Mouse (Mus musculus) 416B (cell line): Measurements from ENCODE around the gene Pla2g16.

Experiments used
- DNase-seq: peaks from one replicate; pipeline ENCODE4 v3.0.0; 2011; ENCODE audit warnings: low read depth

Gene Pla2g16

DNA sequence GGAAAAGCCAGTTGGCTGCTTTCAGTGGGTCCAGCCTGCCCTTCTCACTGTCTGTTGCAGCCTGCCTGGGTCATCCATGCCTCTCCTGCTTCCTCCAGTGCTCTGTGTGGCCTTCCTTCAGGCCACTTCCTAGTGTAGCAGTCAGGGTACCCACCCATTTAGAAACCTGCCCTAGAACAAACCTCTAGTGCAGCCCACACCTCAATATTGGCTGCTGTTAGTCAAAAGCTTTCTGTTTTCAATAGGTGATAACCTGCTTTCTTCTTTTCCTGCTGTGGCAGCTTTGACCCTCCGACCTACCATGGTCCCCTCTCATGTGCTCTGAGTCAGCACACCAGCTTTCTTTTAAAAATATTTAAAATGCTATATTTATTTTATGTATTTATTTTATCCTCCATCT is 7.2 kb downstream of the Pla2g16 start:
- no peak for DNase-seq

DNA sequence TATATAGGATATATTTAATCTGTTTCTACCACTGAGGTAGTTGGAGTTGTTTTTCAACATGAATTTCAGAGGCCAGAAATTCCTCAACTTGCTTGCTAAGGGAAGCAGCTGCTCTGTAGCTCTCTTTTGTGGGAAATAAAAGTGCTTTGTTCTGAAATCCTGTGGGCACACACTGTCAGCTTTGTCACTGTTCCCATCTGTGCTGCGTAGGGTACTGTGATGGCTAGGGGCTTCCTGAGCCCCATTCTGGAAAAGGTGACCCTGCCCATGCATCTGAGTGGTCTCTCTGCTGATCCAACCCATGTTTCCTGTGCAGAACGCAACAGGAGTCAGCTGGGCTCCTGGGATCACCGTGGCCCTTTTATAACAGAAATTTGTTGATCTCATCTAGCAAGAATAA is 9.6 kb downstream of the Pla2g16 start:
- no peak for DNase-seq

DNA sequence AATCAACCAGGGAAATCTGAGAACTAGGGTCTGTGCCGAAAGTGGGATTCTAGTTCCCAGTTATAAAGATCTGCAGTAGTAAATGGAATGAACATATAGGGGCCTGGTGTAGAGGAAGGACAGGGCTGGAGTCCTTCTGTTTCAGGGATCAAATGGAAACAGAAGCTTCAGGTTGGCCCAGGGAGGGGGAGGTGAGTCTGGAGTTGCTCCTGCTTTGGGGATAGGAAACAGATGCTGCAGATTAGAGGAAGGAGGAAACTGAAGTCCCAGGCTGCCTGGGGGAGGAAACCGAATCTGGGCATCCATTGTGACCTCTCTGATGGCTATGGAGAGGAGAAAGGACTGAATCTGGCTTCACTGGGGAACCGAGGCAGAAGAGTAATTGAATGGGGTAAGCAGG is 11.1 kb downstream of the Pla2g16 start:
- peak; percentile 29 for DNase-seq

DNA sequence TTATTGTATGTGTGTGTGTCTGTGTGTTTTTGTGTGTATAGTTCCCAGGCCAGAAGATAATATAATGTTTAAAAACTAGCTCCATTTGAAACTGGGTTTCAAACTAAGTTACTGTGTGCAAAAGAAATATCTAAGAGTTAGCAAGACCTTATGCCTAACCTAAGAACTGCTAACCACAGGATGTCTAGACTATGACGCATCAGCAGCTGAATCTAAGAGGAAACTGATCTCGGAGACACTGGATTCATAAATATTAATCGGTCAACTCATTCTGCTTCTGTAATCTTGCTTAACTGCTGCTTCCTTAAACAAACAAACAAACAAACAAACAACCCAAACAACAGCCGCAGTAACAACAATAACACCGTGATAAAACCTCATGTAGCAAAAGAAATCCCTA is 12.4 kb downstream of the Pla2g16 start:
- peak; percentile 78 for DNase-seq

DNA sequence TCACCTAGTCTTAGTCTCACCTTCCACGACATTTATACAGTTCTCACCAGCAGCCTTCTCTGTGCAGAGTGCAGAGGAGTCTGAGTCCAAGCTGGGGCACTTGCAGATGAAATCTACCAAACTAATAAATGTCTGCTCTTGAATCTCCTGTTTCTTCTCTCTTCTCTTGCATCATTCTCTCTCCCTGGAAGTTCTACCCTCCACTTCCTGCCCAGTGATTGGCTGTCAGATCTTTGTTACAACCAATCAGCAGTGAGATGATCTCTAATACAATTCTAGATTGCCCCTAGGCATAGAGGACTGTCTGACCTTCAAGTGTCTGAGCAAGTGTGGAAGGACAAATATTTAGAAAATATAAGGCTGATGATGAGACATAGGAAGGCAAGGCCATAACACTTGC is 18.9 kb downstream of the Pla2g16 start:
- DNase-seq = no peak

DNA sequence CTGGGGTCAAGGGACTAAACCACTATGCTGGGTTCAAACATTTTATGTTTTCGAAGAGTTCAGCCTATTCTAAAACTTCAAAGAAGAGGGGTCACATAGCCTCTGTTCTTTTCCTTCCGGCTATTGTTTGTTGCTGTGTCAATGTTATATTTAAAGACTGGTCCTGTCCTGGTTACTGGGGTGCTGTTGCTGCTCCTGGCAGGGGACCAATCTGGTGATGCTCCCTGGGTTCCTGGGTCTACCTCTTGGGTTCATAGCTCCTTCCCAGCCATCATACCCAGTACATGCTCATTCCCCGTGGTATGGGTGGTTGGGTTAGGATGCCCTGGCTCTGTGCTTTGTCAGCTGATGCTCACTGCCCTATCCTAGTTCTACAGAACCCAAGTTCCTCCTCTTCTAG is 20.5 kb downstream of the Pla2g16 start:
- DNase-seq = no peak

DNA sequence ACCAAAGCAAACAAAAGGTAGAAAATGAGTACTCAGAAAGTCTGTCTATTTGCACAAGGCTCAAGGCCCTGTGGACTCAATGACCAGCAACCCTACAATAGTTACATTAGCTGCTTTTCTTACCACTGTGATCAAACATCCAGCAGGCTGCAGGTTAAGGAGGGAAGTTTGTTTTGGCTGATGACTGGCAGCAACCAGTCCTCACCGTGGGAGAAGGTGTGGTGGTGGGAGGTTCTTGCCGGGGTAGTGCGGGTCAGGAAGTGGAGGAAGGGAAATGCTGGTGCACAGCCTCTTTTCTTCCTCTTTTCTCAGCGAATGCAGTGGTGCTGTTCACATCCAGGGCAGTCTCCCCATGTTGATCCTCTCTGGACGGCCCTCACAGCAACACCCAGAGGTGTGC is 23.8 kb downstream of the Pla2g16 start:
- DNase-seq = peak; percentile 58

DNA sequence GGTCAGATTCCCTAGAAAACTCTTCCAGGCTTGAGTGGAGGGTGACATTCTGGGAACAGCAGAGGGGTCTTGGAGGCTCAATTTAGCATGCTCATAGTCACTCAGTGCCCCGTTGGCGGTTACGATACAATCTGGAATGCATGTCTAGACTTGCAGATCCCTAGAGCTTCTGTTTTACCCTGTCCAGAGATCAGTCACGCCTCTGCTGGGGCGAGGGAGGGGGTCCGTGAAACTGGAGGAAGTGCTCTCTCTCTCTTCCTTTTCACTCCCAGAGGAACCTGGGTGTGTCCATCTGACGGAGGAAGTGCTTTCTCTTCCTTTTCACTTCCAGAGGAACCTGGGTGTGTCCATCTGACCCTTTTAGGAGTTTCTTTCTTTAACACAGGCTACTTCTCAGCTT is 25.8 kb downstream of the Pla2g16 start:
- DNase-seq = no peak

DNA sequence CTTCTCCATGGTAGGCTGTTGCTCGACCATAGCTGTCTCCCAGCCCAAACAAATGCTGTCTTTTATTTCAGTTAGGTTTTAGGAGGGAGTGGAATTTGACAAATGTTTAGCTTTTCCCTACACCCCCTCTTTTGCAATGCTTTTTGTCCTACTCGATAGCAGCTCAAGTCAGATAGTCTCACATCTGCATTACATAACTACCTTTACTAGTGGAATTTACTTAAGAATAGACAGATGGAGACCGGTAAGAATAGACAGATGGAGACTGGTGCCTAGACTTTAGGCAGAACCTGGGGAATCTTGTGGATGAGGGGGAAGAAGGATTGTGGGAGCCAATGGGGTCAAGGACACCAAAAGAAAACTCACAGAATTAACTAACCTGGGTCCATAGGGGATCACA is 26.3 kb downstream of the Pla2g16 start:
- no peak for DNase-seq

DNA sequence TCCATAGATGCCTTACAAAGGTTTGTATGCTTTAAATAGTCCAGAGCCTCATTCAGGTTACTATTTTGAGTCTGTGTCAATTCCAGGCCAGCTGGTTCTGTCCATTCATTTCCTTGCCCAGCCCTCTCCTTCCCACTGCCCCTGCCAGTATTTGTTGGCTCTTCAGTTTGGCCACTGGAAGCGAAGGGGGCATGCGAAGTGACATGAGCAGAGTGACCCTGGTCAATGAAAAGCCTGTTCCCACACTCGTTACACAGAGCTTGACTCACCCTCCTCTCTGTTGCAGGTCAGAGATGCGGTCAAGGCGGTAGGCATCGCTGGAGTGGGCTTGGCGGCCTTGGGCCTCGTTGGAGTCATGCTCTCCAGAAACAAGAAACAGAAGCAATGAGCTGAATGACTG is 28.0 kb downstream of the Pla2g16 start:
- no peak for DNase-seq

DNA sequence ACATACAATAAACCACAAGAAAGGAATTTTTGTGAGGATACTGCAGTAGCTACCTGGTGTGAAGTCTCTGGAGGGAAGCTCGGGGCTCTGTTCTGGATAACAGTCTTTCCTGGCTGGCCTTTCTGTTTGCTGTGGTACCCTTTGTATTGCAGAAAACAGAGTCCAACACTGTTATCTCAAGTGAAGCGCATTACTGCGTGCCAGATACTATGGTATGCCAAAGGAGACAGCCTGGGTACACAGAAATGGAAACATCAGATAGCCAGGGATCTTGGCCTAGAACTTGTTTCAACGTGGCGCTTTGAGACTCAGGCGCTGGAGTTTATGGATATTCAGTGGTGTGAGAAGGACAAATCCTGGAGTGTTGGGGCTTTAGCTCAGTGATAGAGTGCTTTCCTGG is 28.5 kb downstream of the Pla2g16 start:
- no peak for DNase-seq

DNA sequence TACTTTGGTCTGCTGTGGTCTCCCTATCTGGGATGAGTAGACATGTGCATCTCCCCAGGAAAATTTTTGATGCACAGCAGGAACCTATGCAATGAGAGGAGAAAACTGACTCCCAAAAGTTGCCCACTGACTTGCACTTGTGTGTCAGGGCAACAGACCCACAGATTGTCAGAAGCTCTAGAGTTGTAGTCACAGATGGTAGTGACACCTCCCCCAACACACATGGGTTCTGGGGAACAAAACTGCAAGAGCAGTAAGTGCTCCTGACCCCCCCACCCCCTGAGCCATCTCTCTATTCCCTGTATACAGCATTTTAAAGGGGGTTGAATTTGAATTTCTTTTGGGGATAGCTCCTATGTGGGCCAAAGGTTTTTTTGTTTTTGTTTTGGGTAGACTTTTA is 33.5 kb downstream of the Pla2g16 start:
- DNase-seq = no peak

DNA sequence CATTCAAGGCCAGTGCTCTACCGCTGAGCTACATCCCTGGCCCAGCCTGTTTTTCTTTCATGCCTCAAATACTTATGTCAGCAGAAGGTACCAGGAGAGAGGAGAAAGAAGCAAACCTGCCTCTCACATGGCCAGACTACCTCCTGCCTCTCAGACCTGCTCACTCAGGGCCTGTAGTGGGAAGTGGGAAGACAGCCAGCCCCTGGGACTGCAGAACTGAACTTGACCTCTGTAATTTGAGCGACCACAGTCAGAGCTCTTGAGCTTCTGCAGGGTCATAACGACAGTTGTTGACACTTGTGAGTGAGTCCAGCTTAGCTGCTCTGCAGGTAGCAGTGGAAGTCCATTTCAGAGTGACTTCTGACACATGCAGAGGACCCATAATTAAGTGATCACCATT is 34.8 kb downstream of the Pla2g16 start:
- no peak for DNase-seq

DNA sequence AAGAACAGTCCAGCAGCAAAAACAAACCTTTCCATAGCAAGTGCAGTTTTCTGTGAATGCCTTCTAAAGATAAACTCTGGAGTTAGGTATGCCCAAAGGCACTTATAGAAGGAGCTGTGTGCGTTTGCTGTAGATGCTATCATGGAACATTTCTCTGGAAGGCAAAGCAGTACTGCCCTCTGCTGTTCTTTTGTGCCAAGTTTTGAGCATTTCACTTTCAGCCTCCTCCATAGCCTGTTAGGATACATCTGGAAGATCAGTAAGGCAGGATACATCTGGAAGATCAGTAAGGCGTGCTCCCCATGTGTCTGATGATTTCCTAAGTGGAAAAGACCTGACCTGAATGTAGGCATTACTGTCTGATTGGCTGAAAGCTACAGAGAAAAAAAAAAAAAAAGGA is 38.3 kb downstream of the Pla2g16 start:
- peak; percentile 70 for DNase-seq

DNA sequence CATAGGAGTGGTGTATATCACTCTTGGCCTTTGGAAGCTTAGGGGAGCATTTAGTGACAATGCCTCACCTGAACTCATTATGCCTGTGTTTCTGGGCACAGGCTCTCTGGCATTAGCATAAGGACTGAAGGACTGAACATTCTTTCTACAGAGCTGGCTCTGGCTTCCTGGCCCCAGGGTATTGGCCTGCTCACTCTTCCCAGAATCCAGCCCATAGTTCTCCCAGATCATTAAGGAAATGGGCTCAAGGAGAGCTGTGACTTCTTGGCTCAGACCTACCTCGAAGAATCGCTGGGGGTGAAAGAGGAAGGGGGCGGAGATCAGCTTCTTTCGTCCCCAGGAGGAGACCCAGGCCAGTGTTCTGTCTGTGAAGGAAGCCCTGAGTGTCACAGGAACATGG is 41.2 kb downstream of the Pla2g16 start:
- no peak for DNase-seq

DNA sequence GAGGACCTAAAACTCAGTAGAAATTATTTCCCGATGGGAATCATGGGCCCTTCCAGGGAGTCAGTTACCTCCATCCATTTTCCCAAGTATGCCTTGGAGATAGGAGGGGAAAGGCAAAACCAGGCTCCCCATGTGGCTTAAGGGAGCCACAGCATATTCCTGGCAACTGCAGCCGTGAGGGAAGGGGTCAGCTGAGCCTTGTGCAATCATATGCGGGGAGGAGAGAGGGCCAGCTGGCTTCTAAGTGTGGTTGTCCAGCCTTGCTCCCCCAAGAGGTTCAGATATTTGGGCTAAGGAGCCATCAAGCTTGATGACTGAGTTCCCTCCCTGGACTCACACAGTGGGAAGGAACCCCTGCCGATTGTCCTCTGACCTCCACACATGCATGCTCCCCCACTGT is 44.3 kb downstream of the Pla2g16 start:
- DNase-seq = no peak

DNA sequence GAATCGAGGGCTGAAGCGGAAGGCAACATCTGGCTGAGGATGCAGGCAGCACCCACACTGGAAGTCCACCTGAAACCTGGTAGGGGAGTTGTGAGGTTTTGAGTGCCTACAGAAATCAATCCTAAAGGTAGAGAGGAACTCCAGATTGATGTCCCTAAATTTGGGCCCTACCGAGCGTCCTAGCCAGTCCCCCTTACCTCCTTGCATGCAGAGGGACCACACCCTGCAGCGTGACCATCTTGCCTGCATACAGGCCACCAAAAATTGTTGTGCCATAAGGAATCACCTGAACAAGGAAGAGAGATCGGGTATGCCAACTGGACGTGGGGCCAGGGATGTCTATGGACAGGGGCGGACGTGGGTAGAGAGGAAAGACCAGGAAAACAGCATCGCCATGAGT is 46.8 kb downstream of the Pla2g16 start:
- DNase-seq = no peak

DNA sequence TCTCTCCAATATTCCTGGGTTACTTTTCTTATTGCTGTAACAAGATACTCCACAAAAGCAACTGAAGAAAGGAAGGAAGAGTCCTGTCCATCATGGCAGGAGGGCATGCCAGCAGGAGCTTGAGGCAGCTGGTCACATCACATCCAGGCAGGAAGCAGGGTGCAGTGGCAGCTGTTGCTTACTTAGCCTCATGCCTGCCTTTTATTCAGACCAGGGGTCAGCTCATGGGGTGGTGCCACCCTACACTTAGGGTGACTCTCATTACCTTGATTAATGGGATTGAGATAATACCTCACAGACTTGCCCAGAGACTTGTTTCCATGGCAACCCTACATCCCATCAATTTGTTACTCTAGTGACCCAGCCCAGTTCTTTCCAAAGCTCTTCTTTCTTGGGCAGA is 47.8 kb downstream of the Pla2g16 start:
- no peak for DNase-seq

DNA sequence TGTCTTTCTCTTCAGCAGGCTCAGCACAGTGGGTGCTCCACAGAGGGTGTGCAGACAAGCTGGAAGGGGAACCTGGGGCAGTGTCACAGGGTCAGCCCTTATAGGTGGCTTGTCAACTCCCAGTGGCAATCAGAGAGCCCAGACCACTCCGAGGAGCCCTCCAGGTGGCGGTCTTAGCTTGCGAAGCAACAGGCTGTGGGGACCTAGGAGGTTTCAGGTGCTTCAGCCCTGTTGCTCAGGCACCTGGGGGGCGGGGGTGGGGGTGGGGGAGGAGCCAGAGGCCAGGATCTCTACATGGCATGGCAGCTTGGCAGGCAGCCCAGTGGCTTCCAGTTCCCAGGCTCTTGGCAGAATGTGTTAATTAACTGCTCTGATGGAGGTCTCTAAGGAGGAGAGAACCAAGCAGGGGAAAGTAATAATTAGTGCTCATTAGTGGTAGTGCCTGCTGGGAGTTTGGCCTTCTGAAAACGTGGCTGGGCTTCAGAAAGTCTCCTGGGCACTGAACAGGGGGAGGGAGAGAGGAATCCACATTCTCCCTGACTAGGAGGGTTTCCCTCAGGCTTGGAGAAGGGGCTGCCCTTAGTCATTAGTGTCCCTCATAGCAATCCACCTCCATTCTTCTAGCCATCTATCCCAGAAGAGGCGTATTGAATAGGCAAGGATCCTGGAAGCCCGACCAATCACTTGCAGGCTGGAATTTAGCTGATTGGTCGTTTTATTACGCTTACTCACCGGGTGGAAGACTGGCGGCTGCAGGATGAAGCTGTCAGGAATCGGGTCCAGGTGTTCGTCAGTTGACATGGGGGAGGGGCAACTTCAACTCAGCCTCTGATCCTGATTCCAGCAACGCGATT is 48.9 kb downstream of the Pla2g16 start:
- no peak for DNase-seq

DNA sequence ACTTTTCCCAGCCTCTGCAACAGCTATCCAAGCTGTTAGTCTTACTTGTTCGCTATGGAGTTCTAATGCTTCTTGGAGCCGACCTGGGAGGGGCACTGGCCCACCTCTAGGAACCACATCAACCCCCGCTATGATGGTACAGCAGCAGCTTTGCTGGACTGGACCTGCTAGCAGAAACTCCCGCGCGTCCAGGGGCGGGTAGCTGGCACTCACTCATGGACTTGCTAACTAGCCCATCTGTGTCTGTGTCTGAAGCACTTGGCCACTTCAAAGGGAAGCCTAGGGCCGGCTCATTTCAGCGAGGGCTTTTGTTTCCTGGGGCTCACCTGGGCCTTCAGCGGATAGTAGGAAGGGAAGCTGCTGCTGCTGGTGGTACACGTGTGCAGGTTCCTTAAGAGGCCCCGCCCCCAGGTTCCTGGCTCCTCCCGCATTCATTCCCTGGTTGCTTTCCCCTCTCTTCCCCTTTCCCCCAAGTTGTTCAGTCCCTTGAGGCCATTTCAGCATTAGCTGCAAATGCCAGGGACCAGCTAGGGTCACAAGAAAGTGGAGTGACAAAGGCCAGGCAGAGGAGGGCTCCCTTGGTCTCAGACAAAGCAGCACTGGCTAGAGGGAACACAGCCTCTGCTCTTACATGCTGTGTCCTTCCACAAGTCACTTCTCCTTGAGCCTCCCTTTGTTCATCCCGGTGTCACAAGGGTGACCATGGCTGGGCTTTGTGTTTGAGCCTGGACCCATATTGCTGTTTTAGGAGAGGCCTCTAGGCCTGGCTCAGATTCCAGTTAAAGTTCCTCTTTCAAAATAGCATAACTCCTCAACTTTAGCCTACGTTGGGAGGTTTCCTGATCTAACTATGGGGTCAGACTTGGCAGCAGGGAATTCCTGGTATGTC is 49.8 kb downstream of the Pla2g16 start, which contains the start of gene Lgals12:
Lgals12 (minus strand) TSS at position 393 of the 889 bp plus-strand sequence.
- DNase-seq = no peak

DNA sequence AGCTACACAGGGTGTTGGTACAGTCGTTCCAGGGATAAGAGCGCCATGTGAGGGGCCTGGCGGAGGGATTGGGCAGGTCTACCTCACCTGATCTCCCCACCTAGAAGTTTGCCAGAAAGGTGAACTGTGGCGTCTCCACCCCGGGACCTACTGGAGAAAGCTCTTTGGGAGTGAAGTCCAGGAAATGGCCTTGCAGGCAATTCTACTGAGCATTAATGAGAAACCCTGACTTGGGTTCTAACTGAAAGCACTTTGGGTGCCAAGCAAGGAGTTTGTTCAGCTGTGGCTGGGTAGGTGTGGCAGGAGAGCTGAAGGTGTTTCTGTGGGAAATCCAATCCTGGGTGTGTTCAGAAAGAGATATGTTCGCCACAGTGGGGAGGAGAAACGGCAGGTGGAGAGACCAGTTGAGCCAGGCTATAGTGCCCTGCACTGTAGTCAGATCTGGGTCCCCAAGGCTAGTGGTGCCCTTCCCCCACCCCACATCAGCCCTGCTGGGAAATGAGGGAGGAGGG is 50.5 kb downstream of the Pla2g16 start:
- DNase-seq = no peak

DNA sequence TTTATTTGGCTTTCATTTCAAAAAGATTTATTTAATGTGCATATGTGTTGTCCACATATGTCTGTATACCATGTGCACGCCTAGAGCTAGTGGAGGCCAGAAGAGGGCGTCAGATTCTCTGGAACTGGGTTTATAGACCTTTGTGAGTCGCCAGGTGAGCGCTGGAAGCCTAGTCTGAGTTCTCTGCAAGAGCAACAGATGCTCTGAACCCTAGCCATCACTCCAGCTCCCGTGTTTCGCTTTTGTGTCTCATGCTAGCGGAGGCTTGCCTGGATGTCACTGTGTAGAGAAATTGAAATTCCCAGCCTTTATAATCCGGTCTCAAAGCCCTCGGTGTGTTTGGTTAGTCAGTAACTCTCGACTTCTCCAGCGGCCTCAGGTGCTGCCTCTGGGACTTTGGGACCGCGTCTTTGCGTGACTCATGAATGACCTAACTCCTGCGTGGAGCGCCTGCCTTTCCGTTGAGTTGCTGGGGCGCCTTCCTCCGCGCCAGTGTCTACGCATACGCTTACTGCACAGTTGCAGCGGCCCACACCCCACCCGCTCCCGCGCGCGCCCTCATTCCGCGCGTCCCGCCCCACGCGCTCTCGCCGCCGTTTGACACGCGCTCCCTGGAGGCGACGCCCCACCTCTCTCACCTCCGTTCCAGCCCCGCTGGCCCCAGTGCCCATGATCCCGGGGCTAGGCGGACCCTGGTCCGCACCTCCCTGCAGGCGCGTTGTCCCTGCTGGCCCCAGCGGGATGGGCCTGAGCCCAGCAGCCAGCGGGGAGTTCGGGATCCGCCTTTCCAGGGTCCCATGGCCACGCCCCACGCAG is 54.9 kb downstream of the Pla2g16 start, which contains the start of gene Hrasls5:
Hrasls5 (plus strand) TSS at position 600 of the 816 bp plus-strand sequence.
- no peak for DNase-seq
